Mouse (Mus musculus): ENCODE data around the gene Vkorc1l1.

- TF ChIP-seq EP300 (IDR thresholded peaks at IDR 0.05) = no peak
- no peak for TF ChIP-seq CTCF (IDR thresholded peaks at IDR 0.05)
Observed at GRCm38 (mm10) chr5:130015104-130015503, 73.3 kb downstream of the Vkorc1l1 start.

Data from lung, postnatal 0 days (tissue).